Mouse (Mus musculus): Measurements from ENCODE around the gene Sspo.

DNA sequence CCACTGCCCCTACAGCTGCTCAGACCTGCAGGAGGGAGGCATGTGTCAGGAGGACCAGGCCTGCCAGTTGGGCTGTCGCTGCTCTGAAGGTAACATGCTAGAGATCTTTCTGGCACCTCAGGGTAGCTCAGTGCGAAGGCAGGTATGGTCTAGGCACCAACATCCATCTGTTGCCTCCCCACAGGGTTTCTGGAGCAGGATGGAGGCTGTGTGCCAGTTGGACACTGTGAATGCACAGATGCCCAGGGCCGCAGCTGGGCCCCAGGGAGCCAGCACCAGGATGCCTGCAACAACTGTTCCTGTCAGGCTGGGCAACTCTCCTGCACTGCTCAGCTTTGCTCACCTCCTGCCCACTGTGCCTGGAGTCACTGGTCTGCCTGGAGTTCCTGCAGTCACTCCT is 41.7 kb downstream of the Sspo start:
- TF ChIP-seq USF1 (IDR thresholded peaks at IDR 0.05; ENCODE audit: low read depth) (no peak), POLR2AphosphoS2 (IDR thresholded peaks at IDR 0.05; ENCODE audit: insufficient read length, low read depth) (no peak), POLR2A (IDR thresholded peaks at IDR 0.05; ENCODE audit: insufficient read length, low read depth) (no peak), REST (IDR thresholded peaks at IDR 0.05; ENCODE audit: insufficient read depth, insufficient read length) (no peak), MAX (IDR thresholded peaks at IDR 0.05; ENCODE audit: low read depth) (no peak), CEBPB (IDR thresholded peaks at IDR 0.05; ENCODE audit: insufficient read depth, poor library complexity, severe bottlenecking) (no peak), TCF12 (IDR thresholded peaks at IDR 0.05; ENCODE audit: insufficient read depth, poor library complexity, severe bottlenecking) (no peak), MYOG (IDR thresholded peaks at IDR 0.05; ENCODE audit: control insufficient read depth in 1 of 3, insufficient read depth in 1 of 3, insufficient read length in 2 of 3, low read depth in 2 of 3) (peak in 2 of 3 experiments; percentile 17 to 44), MYOD1 (IDR thresholded peaks at IDR 0.05; ENCODE audit: control insufficient read depth in 1 of 3, insufficient read length in 2 of 3, low read depth in 2 of 3) (no peak), SRF (IDR thresholded peaks at IDR 0.05; ENCODE audit: control insufficient read depth, insufficient read length, low read depth) (no peak)
